Mouse (Mus musculus) urinary bladder, postnatal 36 days (tissue): Measurements from ENCODE around the gene Ccdc61.
"Not testable (repeated sequence)": the region's sequence is repeated elsewhere in the genome, so short reads cannot be mapped to it uniquely, and the experiment has no call there.

Experiments used
- DNase-seq, 2 experiments: peaks; one replicate each; pipeline ENCODE4 v3.0.0; 2022; ENCODE audit warnings: low spot score in 2 of 2, mixed read lengths in 1 of 2

Ccdc61 gene

DNA sequence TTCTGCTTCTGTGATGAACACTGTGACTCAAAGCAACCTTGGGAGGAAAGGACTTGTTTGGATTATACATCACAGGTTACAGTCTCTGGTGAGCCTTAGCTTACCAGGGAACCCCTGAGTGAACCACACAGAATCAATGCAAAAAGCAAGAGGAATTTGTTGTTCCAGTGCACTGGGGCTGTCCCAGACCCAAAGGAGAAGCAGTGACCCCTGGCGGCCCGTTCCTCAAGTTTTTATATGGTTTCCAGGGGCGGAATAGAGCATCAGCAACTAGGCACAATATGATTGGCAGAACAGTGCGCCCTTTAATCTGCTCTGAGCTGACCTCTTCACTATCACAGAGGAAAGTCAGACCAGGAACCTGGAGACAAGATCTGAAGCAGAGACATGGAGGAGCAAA is 6.0 kb upstream of the Ccdc61 start:
- no peak for DNase-seq

DNA sequence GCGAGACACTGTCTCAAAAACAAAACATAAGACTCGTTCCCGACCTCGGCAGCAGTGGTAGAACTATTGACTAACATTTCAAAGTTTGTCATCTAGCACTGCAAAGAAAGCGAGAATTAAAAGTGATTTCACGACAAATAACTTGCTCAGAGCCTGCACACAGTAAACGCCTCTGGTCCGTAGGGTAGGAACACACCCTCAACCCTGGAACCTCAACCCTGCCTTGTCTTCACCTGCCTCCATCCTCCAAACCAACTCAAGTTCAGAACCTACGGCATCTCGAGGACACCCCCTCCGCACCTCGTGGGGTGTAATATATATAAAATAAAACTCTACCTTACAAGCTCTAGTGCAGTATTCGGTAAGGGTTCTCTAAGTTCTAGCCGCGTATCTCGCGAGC is 418 bp downstream of the Ccdc61 start:
- no peak for DNase-seq

- DNase-seq: no peak
Measured at GRCm38 (mm10) chr7:18904971-18905370, 5.2 kb downstream of the Ccdc61 start.

- no peak for DNase-seq
Measured at GRCm38 (mm10) chr7:18902486-18902885, 7.7 kb downstream of the Ccdc61 start.

DNA sequence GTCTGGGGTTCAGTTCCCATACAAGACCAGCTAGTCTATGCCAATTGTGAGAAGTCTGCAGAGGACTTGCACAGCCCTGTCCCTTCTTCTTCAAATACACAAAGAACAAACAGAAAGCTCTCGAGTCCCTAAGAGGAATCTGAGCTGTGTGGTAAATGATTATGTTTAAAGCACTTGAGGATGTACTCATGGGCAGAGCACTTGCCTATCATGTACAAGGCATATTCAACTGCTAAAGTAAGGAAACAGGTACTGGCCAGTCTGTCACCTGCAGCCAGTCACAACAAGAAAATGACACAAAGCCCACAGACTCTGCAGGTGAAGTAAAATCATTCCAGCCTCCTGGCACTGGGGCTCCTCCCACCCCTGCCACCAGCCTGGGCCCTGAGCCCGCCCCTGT is 9.7 kb downstream of the Ccdc61 start:
- DNase-seq: no peak

DNA sequence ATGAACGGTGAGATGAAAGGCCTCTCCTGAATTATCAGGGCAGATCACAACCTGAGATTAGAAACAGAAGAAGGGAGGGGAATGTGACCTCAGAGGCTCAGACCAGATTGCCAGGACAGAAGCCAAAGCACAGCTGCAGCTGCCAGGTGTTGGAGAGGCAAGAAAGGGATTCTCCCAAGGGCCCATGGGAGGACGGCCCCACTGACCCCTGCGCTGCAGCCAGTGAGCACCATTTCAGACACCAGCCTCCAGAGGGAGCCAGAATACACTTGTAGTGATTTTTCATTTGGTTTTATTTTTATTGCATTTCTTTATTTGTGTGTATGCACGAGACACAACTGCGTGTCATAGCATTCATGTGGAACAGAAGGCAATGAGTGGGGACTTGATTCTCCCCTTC is 13.7 kb downstream of the Ccdc61 start:
- no peak for DNase-seq

- peak; percentile 45 to 63 for DNase-seq
Measured at GRCm38 (mm10) chr7:18893651-18894430, 16.4 kb downstream of the Ccdc61 start.

GRCm38 (mm10) chr7:18893009-18893408 is 17.2 kb downstream of the Ccdc61 start:
- DNase-seq: no peak

- peak; percentile 74 to 84 for DNase-seq
Measured at GRCm38 (mm10) chr7:18891872-18892599, 18.2 kb downstream of the Ccdc61 start.

DNA sequence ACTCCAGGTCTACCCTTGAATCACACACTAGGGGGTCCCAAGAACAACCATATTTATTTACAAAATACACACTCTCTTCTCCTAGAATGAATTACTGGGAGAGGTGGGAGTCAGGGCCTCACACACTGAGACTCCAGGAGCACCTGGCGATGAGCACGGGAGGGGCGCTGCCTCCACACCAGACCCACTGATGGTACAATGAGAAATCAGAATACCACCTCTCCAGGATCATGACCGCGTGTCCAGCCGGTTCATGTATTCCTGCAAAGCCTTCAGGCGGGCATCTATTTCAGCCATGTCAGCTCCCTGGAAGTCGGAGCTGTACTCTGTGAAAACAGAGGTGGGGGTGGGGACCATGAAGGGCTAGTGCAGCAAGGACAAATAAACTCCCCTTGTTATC is 19.4 kb downstream of the Ccdc61 start:
- DNase-seq: no peak

- no peak for DNase-seq
Measured at GRCm38 (mm10) chr7:18886963-18887362, 23.3 kb downstream of the Ccdc61 start.

DNA sequence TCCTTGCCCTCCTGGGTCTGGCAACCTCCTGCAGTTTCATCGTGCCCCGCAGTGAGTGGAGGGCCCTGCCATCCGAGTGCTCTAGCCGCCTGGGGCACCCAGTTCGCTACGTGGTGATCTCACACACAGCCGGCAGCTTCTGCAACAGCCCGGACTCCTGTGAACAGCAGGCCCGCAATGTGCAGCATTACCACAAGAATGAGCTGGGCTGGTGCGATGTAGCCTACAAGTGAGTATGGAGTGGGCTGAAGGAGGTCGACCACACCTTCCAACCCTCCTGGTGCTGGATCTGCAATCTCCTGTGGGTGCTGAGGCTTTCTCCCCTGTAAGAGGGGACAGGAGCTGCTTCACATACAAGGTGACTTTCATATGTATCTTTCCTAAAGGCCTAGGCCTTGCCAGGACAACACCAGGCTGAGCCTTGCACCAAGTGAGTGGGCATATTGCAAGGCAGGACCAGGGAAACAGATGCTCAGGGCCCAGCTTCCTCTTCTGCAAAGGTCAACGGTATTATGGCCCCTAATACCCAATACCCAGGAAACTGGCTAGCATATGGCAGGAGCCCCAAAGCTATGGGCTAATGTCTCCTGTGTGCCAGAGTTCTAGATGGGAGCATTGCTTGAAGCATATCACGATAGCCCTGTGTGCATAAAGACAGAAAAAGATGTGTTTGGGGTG is 25.3 kb downstream of the Ccdc61 start:
- DNase-seq: no peak

DNA sequence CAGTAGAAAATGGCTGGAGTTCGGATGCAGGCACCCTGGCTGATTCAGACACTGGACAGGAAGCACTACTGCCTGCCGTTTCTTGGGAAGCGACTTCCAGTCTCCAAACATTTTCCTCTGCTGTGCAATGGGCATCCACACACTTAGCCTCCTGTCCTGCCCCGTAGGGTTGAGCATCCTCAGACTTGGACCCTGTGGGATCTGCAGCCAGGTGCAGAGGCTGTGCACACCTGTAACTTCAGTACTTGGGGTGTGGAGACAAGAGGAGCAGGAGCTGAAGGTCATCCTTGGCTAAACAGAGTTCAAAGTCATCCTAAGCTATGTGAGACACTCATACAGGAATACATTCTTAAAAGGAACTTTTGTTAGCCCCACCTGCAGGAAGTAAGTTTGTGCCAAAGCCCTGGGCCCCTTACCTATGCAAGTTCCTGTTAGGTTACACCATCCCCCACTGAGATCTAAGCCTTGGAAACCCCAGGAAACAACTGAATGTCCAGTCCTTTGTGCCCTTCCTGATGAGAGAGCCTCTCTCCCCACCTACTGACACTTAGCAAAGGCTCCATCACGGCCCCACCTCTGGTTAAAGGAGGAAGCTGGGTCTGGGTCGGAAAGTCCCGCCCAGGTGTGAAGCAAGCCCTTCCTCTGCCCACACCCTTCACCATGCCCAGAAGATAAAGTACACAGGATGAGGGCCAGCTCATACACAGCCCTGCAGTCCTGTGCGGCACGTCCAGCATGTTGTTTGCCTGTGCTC is 26.0 kb downstream of the Ccdc61 start:
- no peak for DNase-seq

- no peak for DNase-seq
Measured at GRCm38 (mm10) chr7:18878691-18879090, 31.5 kb downstream of the Ccdc61 start.

GRCm38 (mm10) chr7:18875372-18875771 is 34.8 kb downstream of the Ccdc61 start:
- DNase-seq: no peak

DNA sequence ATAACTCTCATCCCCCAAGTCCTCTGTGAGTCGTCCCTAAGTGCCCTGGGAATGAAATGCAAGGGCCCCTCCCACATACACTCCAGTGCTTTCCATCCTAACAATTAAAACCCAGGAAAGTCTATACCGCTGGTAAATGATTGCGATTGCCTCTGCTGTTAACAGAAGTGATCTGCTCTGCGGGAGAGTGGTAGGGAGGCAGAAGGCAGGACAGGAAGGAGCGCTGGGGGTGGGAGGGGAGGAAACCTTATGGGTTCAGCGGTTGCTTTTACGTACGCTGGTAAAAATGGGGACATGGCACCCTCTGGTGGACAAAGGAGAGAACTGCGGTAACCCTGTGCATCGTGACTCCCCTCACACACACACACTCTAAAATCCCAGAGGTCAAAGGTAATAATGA is 37.0 kb downstream of the Ccdc61 start:
- peak; percentile 42 to 60 for DNase-seq

DNA sequence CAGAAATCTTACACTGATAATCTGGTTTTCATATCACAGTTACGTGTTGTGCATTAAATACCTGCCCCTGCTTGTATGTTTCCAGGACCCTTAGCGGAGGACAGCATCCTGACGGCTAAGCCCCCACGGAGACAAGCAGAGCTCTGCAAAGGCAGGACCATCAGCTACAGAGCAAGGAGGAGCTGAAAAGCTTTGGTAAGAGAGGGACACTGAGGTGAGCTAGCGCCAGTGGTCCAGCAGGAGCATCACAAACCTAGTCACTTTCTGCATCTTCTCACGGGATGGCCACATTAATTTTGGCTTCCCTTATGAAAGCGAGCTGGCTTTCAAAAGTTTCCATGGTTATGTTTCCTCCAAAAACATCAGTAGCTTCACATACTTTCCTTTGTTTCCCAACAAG is 37.4 kb downstream of the Ccdc61 start:
- no peak for DNase-seq

DNA sequence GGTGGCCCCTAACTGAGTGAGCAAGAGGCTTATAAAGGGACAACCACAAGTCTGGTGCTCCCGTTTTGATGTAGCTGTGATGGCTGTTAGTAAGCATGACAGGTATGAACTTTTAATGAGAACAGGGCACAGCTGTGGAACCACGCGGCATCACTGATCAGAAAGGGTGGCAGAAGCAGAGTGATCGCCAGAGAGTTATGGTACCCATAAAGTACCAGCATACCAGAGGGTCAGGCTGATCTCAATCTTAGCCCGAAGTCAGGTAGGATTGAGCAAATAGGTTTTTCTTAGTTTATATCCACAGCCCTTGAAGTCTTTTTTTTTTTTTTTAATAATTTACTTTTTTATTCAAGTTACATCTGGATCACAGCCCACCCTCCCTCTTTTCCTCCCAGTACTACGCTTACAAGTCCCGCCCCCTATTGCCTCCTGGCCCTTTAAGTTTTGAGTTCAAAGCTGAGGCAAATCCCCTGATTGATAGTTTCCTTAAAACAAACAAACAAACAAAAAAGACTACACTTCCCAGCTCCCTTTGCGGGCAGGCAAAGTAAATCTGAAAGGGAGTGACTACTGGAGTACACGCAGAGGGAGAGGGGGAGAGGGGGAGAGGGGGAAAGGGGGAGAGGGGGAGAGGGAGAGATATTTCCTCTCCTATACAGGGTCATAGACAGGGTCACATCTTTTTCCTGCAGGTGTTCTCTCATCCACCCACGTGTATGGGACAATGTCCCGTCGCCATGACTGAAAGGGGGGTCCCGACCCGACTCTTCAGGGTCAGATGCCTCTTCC is 38.0 kb downstream of the Ccdc61 start:
- no peak for DNase-seq

- not testable (repeated sequence) for DNase-seq
Measured at GRCm38 (mm10) chr7:18871031-18871430, 39.2 kb downstream of the Ccdc61 start, which contains the start of gene Pglyrp1. Gene Pglyrp1, plus strand, starts transcription at chr7:18871331.

GRCm38 (mm10) chr7:18868491-18868890 is 41.7 kb downstream of the Ccdc61 start:
- DNase-seq: no peak

DNA sequence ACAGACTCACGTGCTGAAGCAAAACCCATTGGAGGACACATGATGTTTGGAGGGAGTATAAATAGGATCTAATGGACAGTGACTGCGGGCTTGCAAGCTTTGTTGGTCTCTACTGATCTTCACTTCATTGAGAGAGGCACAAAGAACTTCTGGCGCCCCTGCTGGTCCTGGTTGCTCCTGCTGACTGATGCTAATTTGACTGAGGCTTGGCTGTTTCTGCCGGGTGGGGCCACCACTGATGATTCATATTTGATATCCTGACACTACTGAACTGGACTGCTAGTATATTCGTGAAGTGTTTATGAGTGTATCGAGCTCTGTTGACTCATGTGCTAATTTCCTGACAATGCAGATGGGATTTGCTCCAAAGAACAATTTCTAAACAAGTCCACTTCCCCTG is 47.4 kb downstream of the Ccdc61 start:
- no peak for DNase-seq
